8 mouse cellular contexts compared by ENCODE assay signal in the genomic region with DNA sequence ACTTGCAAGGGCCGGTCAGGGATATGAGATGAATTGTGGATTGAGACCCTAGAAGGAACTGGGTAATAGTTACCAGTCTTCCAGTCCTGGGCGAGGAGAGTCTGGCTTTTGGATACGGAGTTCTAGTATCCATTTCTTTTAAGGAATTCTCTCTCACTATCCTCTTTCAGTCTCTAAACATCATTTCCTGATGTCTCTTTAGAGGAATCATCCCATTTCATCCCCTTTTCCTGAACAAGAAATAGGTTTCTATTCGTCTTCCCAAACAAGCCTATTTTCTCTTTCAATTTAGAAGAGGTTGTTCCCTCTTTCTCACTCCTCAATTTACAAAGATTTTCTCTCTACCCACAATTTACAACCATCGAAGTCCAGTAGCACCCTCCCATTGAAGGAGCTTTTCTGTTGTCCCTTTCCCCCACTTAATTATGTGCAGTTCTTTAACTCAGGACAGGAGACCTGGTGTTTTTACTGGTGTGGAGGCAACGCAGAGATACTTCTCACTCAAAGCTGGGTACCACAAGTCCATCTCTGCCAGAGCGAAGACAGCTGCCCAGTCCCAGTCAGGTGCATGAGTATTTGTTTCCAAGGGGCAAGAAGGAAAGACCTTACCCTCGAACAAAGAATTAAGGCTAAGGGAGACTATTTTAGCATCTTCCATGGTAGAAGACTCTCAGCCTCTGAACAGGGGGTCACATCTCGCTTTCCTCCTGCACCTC. TPM values are rescaled to one million over a fixed set of nuclear protein-coding genes. Genes with fewer than 3 reads are reported as not detected.
DNase-seq lines count a peak whose midpoint lies in the region; ATAC-seq lines count a peak whose summit lies in the region.

No protein-coding gene starts in this region.

- H3K4me3 ChIP-seq in heart, embryonic 10.5 days: peak overlapping the region; percentile 63
- H3K4me3 ChIP-seq in brown adipose tissue, adult 24 weeks (ENCODE audit: insufficient read depth, low read depth, low read length): peak overlapping the region; percentile 48
- H3K4me3 ChIP-seq in hindbrain, embryonic 14.5 days (replicated peaks; ENCODE audit: low read length): peak overlapping the region; percentile 40
- peak overlapping the region; percentile 58 for H3K4me3 ChIP-seq in midbrain, embryonic 14.5 days (replicated peaks; ENCODE audit: low read depth, low read length)

- H3K9me3 ChIP-seq in heart, embryonic 10.5 days: no peaks in the 10 kb centered on the region
- H3K9me3 ChIP-seq in hindbrain, embryonic 14.5 days (ENCODE audit: control insufficient read depth, low read length): no peaks in the 10 kb centered on the region
- H3K9me3 ChIP-seq in midbrain, embryonic 14.5 days (ENCODE audit: control insufficient read depth, low read length): no peaks in the 10 kb centered on the region

- H3K9ac ChIP-seq in hindbrain, embryonic 14.5 days: peak overlapping the region; percentile 62
- H3K9ac ChIP-seq in midbrain, embryonic 14.5 days (replicated peaks; ENCODE audit: low read length): peak overlapping the region; percentile 94

- peaks cover 18% of the 10 kb centered on the region for H3K4me1 ChIP-seq in heart, embryonic 10.5 days
- H3K4me1 ChIP-seq in brown adipose tissue, adult 24 weeks (ENCODE audit: control insufficient read depth, insufficient read depth, insufficient read length, low read length): no peaks in the 10 kb centered on the region
- peaks cover 7% of the 10 kb centered on the region; the same call in 1 of the 2 replicates for H3K4me1 ChIP-seq in hindbrain, embryonic 14.5 days (replicated peaks; ENCODE audit: control insufficient read depth, insufficient read depth, low read length)
- H3K4me1 ChIP-seq in midbrain, embryonic 14.5 days (ENCODE audit: control insufficient read depth, insufficient read depth, low read length): peaks cover 18% of the 10 kb centered on the region; the same call in 1 of the 2 replicates

- peak overlapping the region; percentile 51 for H3K4me2 ChIP-seq in hindbrain, embryonic 14.5 days (replicated peaks)
- peak overlapping the region; percentile 75 for H3K4me2 ChIP-seq in midbrain, embryonic 14.5 days (ENCODE audit: low read length)

- no peak overlapping the region for H3K27ac ChIP-seq in heart, embryonic 10.5 days
- no peak overlapping the region for H3K27ac ChIP-seq in brown adipose tissue, adult 24 weeks (replicated peaks; ENCODE audit: low read depth, low read length)
- peak overlapping the region; percentile 82 for H3K27ac ChIP-seq in hindbrain, embryonic 14.5 days
- H3K27ac ChIP-seq in midbrain, embryonic 14.5 days (replicated peaks; ENCODE audit: low read depth, low read length): peak overlapping the region; percentile 97

- 3% methylated on average over 9 of the region's 9 CpGs for WGBS in heart, embryonic 10.5 days
- WGBS in hindbrain, embryonic 14.5 days: under 1% methylated on average over 9 of the region's 9 CpGs
- WGBS in midbrain, embryonic 14.5 days: under 1% methylated on average over 9 of the region's 9 CpGs

- intact Hi-C loops in heart, postnatal 36 days (cut with DNase I): no loop called here

- ATAC-seq in hindbrain, embryonic 14.5 days (ENCODE audit: low FRiP score): no peak
- no peak for ATAC-seq in midbrain, embryonic 14.5 days (ENCODE audit: low FRiP score, low TSS enrichment)

- H3K27me3 ChIP-seq in heart, embryonic 10.5 days (ENCODE audit: insufficient read depth, poor library complexity, severe bottlenecking): peaks cover 100% of the 10 kb centered on the region
- peaks cover 96% of the 10 kb centered on the region for H3K27me3 ChIP-seq in hindbrain, embryonic 14.5 days (ENCODE audit: control insufficient read depth, insufficient read depth, low read length)
- peaks cover 71% of the 10 kb centered on the region for H3K27me3 ChIP-seq in midbrain, embryonic 14.5 days (ENCODE audit: control insufficient read depth, insufficient read depth, low read length)

- no peaks in the 10 kb centered on the region for H3K36me3 ChIP-seq in heart, embryonic 10.5 days
- no peaks in the 10 kb centered on the region for H3K36me3 ChIP-seq in hindbrain, embryonic 14.5 days (replicated peaks; ENCODE audit: control insufficient read depth, insufficient read depth)
- no peaks in the 10 kb centered on the region for H3K36me3 ChIP-seq in midbrain, embryonic 14.5 days (ENCODE audit: control insufficient read depth, insufficient read depth, low read length)

- DNase-seq in heart, embryonic 10.5 days (ENCODE audit: low spot score): no peak
- no peak for DNase-seq in heart, postnatal 36 days
- DNase-seq in hindbrain, embryonic 14.5 days (ENCODE audit: low spot score): no peak
- DNase-seq in midbrain, embryonic 14.5 days: peak; percentile 42
- DNase-seq in c-Kit-positive CD71-positive TER-119-positive erythroid progenitor cells, embryonic 14.5 days (ENCODE audit: low spot score): no peak
- no peak for DNase-seq in ovary, postnatal 36 days (ENCODE audit: low spot score)
- DNase-seq in spleen, adult 18-20 months: no peak

RNA-seq across cellular contexts. Expression of a gene that starts 1.0 kb away (rescaled TPM):
- polyA plus RNA-seq in heart, embryonic 10.5 days (2016; fragmentation: Nextera tagmentation; extraction: Ambion mirVana): 0.58 and 6.0 TPM in 2 replicates
- total RNA-seq in heart, postnatal 36 days (2021): not detected
- polyA plus RNA-seq in brown adipose tissue, adult 24 weeks (2012; ENCODE audit: insufficient read depth, insufficient read length, missing spikeins): not detected in 2 replicates
- polyA plus RNA-seq in hindbrain, embryonic 14.5 days (2014; fragmentation: Nextera tagmentation; extraction: Ambion mirVana): 13.2 and 18.7 TPM in 2 replicates
- 47.8 and 68.9 TPM in 2 replicates for polyA plus RNA-seq in midbrain, embryonic 14.5 days (2014; fragmentation: Nextera tagmentation; extraction: Ambion mirVana)

RNA-seq across cellular contexts. Expression of a gene that starts 52.9 kb away (rescaled TPM):
- 12.1 and 14.8 TPM in 2 replicates for polyA plus RNA-seq in heart, embryonic 10.5 days (2016; fragmentation: Nextera tagmentation; extraction: Ambion mirVana)
- 10 to 100 TPM; 25.3 to 26.2 TPM for total RNA-seq in heart, postnatal 36 days (2021)
- polyA plus RNA-seq in brown adipose tissue, adult 24 weeks (2012; ENCODE audit: insufficient read depth, insufficient read length, missing spikeins): 14.3 and 14.6 TPM in 2 replicates
- polyA plus RNA-seq in hindbrain, embryonic 14.5 days (2014; fragmentation: Nextera tagmentation; extraction: Ambion mirVana): 16.7 TPM in 2 replicates
- polyA plus RNA-seq in midbrain, embryonic 14.5 days (2014; fragmentation: Nextera tagmentation; extraction: Ambion mirVana): 16.6 and 18.1 TPM in 2 replicates

Comparison
In these comparisons a context has a peak if more than half of its experiments do, and no peak if none do; other contexts are left out.
1. H3K27ac ChIP-seq: peak in hindbrain, embryonic 14.5 days (single experiment) and midbrain, embryonic 14.5 days (single experiment); none in heart, embryonic 10.5 days (single experiment) and brown adipose tissue, adult 24 weeks (single experiment).
2. Peak in every context shown above with its lines, with median percentiles within 50 percentile points of each other: H3K4me3 ChIP-seq.